Mouse (Mus musculus) testis, adult 2 months (tissue): ENCODE results near the gene 3110082I17Rik. TPM values are rescaled to one million over a fixed set of nuclear protein-coding genes. Genes with fewer than 3 reads are reported as not detected.
A peak's percentile ranks its signal among the peaks of the same experiment; 100 is the strongest.

Experiments used
- H3K27ac ChIP-seq: fragments of 200-500 bp; 2 replicates; pipeline ENCODE4 v1.5.1; 2012; ENCODE audit warnings: low read depth, low read length; ENCODE audit not compliant: control insufficient read depth, insufficient read depth
- H3K27me3 ChIP-seq: fragments of 200-500 bp; 2 replicates; pipeline ENCODE4 v1.6.1; 2012; ENCODE audit warnings: mild to moderate bottlenecking, low read length, moderate library complexity; ENCODE audit not compliant: control insufficient read depth, insufficient read depth
- H3K36me3 ChIP-seq: fragments of 200-500 bp; 2 replicates; pipeline ENCODE4 v1.6.1; 2012; ENCODE audit warnings: mild to moderate bottlenecking, low read length; ENCODE audit not compliant: control insufficient read depth, insufficient read depth
- H3K4me1 ChIP-seq: fragments of 200-500 bp; 2 replicates; pipeline ENCODE4 v1.6.1; 2012; ENCODE audit warnings: low read length; ENCODE audit not compliant: control insufficient read depth, insufficient read depth
- H3K4me3 ChIP-seq: fragments of 200-500 bp; 2 replicates; pipeline ENCODE4 v1.5.1; 2012; ENCODE audit warnings: low read depth, mild to moderate bottlenecking, low read length, moderate library complexity, mixed read lengths; ENCODE audit not compliant: control insufficient read depth
- CTCF ChIP-seq: fragments of 200-500 bp; IDR thresholded peaks from 2 replicates; pipeline ENCODE4 v1.5.1; 2012; ENCODE audit warnings: low read depth, mild to moderate bottlenecking, inconsistent platforms, low read length, moderate library complexity; ENCODE audit not compliant: control insufficient read depth, insufficient read depth, insufficient replicate concordance
- POLR2A ChIP-seq: fragments of 200-500 bp; IDR thresholded peaks from 2 replicates; pipeline ENCODE4 v1.6.1; 2012; ENCODE audit warnings: low read depth, mild to moderate bottlenecking, inconsistent platforms, low read length, moderate library complexity; ENCODE audit not compliant: control insufficient read depth
- polyA plus RNA-seq: library from polyadenylated mRNA; depleted of rRNA; stranded (reverse); fragments of >200 nt; gene quantifications from 2 replicates; pipeline ENCODE4 v1.2.3, GENCODE M21; 2012

Gene 3110082I17Rik
- polyA plus RNA-seq, 1 experiment: 14.9 TPM

DNA sequence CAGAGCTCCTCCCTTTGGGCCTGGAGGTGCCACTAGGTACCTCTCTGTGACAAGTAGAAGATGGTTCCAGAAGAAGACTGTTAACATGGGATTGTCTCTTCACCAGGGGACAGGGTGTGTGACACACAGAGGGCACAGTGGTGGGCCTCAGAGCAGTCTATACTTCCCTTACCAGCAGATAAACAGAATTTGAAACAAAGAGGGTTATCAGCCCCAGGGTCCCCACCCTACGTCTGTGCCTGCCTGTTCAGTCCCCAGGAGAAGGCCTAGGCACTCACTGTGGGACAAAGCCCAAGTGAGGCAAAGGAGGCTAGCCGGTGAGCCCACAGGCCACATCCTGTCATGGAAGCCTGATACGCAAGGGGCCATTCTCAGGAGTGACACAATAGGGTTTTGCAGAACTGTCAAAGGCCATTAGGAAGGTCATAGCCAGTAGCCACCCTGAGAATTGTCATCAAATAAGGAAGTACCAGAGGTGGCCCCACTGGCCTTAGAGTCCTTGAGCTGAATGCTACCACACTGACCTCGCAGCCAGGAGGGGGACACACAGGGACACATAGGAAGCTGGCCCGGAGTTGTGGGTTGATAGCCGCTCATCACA lies 55.4 kb downstream of the 3110082I17Rik start, which contains the start of gene C130050O18Rik:
TSS of gene C130050O18Rik (plus strand) at position 480 of the 601 bp plus-strand sequence.
- Histone ChIP-seq H3K36me3 (no peaks in the 10 kb centered on the region), H3K4me1 (peaks cover 2% of the 10 kb centered on the region; the same call in 1 of the 2 replicates), H3K27me3 (no peaks in the 10 kb centered on the region), H3K27ac (no peak within 1 kb of the TSS), H3K4me3 (no peak within 1 kb of the TSS)
- no peak for TF ChIP-seq POLR2A
- no peak for TF ChIP-seq CTCF

DNA sequence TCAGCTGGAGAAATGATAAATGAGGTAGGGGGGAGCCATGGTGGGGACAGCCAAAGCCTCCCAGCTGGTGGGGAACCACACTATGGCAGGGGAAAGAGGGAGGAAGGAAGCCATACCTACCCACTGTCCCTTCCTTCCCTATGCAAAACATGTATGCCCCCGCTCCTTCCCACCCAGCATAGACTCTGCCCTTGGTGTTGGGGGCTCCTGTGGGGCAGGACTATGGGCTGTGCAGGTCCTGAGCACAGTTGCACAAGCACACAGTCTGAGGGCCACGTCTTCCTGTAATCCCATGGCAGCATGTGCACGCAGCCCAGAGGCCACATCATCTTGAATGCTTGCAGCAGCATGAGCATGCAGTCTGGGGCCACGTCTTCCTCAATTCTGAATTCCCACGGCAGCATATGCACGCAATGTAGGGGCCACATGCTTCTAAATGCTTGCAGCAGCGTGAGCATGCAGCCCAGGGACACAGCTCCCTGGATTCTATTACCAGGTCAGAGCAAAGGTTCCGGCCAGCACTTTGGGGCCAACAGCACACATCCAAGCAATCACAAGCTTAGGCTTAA lies 56.6 kb downstream of the 3110082I17Rik start:
- H3K36me3 ChIP-seq: no peaks in the 10 kb centered on the region
- TF ChIP-seq POLR2A: no peak
- TF ChIP-seq CTCF: no peak
- no peak overlapping the region for H3K4me3 ChIP-seq
- no peak overlapping the region for H3K27ac ChIP-seq
- H3K4me1 ChIP-seq: peaks cover under 1% of the 10 kb centered on the region; the same call in 1 of the 2 replicates
- H3K27me3 ChIP-seq: no peaks in the 10 kb centered on the region

DNA sequence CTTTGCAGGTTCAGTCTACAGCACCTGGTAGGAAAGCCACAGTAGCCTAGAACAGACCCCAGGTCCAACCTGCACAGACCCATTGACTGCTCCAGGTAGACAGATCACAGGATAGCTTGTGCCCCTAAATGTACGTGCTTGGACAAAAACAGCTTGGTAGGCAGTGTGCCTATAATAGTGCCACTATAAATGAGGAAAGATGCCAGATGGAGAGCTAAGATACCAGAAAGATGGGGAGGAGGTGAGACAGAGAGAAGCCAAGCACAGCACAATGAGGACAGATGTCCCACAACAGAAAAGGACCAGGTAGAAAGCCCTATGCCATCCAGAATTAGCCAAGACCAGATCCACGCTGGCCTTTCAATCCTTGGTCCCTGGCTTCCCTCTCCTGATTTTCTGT lies 58.2 kb downstream of the 3110082I17Rik start:
- TF ChIP-seq POLR2A (no peak), CTCF (no peak)
- Histone ChIP-seq H3K36me3 (no peaks in the 10 kb centered on the region), H3K27me3 (no peaks in the 10 kb centered on the region), H3K4me1 (peaks cover 2% of the 10 kb centered on the region; the same call in 1 of the 2 replicates), H3K4me3 (no peak overlapping the region), H3K27ac (no peak overlapping the region)

DNA sequence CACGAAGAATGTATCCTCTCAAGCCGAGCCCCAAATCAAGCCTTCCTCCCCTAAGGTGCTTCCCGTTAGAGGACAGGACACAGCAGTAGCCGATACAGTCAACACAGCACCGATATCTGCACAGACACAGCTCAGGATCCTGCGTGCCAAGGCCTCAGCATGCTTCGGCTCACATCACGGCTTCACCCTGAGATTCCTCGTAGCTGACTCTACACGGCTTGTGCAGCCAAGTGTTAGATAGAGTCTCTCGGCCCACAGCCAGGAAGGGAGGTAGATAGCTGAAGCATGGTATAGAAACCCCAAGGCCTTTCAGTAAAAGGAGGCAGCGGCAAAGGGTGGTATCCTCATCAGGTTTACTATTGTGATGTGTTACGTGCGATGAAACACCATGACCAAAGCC lies 60.3 kb downstream of the 3110082I17Rik start:
- no peak overlapping the region for H3K27ac ChIP-seq
- H3K4me3 ChIP-seq: no peak overlapping the region
- no peaks in the 10 kb centered on the region for H3K36me3 ChIP-seq
- H3K4me1 ChIP-seq: peaks cover 2% of the 10 kb centered on the region; the same call in 1 of the 2 replicates
- no peak for TF ChIP-seq CTCF
- no peak for TF ChIP-seq POLR2A
- H3K27me3 ChIP-seq: no peaks in the 10 kb centered on the region

DNA sequence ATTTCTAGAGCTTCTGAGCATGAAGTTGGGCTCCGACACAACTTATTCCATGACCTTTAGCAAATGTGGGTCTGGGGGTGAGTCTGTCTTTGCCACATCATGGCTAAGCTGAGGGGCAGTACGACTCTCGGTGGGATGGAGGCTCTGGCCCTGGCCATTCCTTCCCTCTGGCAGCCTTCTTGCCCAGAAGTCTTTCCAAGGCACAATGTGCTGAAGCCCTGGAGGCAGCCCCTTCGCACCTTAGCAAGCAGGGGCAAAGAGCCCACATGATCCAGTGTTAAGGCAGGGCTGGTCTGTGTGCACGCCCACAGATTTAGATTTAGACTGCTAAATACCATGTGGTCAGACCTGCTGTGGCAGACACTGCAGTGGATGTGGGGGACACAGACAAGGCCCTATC lies 61.5 kb downstream of the 3110082I17Rik start:
- Histone ChIP-seq H3K4me3 (no peak overlapping the region), H3K4me1 (peaks cover 2% of the 10 kb centered on the region; the same call in 1 of the 2 replicates), H3K27me3 (no peaks in the 10 kb centered on the region), H3K36me3 (no peaks in the 10 kb centered on the region), H3K27ac (no peak overlapping the region; the same call in 1 of the 2 replicates)
- TF ChIP-seq POLR2A (no peak), CTCF (no peak)

DNA sequence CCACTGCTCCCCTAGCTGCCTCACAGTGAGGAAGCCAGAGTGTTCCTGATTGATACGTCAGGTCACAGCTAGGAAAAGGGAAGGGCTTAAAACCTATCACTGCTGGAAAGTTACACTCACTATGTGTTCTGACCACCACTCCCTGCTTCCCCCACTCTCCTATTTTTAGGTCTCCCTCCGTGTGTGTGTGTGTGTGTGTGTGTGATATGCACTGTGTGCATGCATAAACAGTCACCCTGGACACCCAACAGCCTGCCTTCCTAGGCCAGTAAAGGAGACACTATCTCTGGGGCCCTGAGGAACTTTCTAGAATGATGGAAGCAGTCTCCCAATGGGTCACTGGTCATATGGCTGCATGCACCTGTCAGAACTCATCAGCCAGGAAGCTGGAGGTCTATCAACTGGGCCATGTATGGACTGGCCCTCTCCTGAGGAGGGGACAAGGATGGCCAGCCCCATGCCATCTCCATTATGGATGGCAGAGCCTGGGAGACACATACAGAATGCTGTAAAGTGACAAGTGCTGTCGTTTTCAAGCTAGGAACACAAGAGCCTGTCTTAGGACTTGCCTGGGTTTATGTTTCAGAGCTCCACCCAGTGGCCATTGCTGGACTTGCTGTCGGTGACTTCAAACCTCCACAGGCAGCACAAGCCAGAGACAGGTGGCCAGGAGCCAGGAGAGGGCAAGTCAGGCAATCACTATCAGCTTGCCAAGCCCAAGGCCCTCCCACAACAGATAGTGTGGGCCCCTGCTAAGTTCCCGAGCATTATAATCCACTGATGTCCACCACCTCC lies 62.2 kb downstream of the 3110082I17Rik start:
- Histone ChIP-seq H3K27ac (no peak overlapping the region; the same call in 1 of the 2 replicates), H3K4me1 (peaks cover 2% of the 10 kb centered on the region; the same call in 1 of the 2 replicates), H3K4me3 (no peak overlapping the region), H3K27me3 (no peaks in the 10 kb centered on the region), H3K36me3 (no peaks in the 10 kb centered on the region)
- TF ChIP-seq POLR2A (no peak), CTCF (peak; percentile 63; the same call in 1 of the 2 replicates)

DNA sequence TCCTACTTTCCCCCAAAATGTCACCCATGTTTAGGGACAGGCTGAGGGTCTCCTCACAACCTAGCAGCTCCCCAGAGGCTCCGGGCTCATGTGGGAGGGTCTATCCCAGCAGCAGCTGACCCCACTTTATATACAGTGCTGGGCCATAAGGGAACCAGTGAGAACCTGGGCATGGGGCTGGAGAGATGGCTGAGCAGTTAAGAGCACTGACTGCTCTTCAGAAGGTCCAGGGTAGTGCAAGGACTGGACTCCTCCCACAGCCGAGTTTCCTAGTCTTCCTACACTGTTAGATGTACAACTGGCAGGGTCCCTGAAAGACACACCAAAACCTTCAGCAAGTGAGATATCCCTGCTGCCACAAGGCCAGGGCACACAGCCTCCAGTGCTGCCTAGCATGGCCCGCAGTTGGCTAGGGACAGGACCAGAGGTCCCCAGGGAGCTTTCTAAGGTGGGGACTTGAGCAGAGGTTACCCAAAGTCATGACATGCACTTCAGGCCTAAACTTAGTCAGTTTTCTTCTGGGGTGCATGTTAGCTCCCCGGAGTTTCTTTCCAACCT lies 62.9 kb downstream of the 3110082I17Rik start:
- Histone ChIP-seq H3K36me3 (no peaks in the 10 kb centered on the region), H3K27me3 (no peaks in the 10 kb centered on the region), H3K27ac (no peak overlapping the region), H3K4me3 (no peak overlapping the region), H3K4me1 (peaks cover 2% of the 10 kb centered on the region; the same call in 1 of the 2 replicates)
- TF ChIP-seq POLR2A (no peak), CTCF (no peak)
